Mouse (Mus musculus) gonadal fat pad, adult 2 months (tissue): Measurements from ENCODE around the gene Gm4340. TPM values are rescaled to one million over a fixed set of nuclear protein-coding genes. Genes with fewer than 3 reads are reported as not detected.
"Not testable (repeated sequence)": the region's sequence is repeated elsewhere in the genome, so short reads cannot be mapped to it uniquely, and the experiment has no call there.

ENCODE experiments used
- DNase-seq: peaks from one replicate; pipeline ENCODE4 v3.0.0-alpha.2; 2012; ENCODE audit warnings: low read depth
- polyA plus RNA-seq: library from polyadenylated mRNA; depleted of rRNA; stranded (reverse); fragments of >200 nt; gene quantifications from 2 replicates; pipeline ENCODE4 v1.2.3, GENCODE M21; 2012; rRNA removed

The Gm4340 gene
- not detected in 2 replicates for polyA plus RNA-seq

- not testable (repeated sequence) for DNase-seq
Measured at GRCm38 (mm10) chr10:104193742-104194141, at the start of gene Gm4340. Gene Gm4340, plus strand, starts transcription at chr10:104194042.

- not testable (repeated sequence) for DNase-seq
Measured at GRCm38 (mm10) chr10:104151197-104151596, 42.6 kb upstream of the Gm4340 start, which contains the start of gene Gm6763. Gene Gm6763, plus strand, starts transcription at chr10:104151497.

DNA sequence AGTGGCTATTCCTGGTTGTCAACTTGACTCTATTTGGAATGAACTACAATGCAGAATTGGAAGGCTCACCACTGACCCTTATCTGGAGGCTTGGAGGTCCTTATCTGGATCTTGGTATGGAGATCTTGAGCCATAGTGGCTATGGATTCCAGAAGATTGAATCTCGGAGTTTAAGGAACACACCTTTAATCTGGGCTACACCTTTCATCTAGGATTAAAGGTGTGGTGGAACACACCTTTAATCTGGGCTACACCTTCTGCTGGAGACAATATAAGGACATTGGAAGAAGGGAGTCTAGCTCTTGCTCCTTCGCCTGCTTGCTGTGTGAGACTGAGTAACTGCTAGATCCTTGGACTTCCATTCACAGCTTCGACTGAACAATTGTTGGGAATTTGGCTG lies 34.1 kb upstream of the Gm4340 start, which contains the start of gene Gm8764:
Gm8764 (plus strand) TSS at position 301 of the 400 bp plus-strand sequence.
- not testable (repeated sequence) for DNase-seq

DNA sequence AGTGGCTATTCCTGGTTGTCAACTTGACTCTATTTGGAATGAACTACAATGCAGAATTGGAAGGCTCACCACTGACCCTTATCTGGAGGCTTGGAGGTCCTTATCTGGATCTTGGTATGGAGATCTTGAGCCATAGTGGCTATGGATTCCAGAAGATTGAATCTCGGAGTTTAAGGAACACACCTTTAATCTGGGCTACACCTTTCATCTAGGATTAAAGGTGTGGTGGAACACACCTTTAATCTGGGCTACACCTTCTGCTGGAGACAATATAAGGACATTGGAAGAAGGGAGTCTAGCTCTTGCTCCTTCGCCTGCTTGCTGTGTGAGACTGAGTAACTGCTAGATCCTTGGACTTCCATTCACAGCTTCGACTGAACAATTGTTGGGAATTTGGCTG lies 25.6 kb upstream of the Gm4340 start, which contains the start of gene Gm21304:
Gm21304 (plus strand) TSS at position 301 of the 400 bp plus-strand sequence.
- not testable (repeated sequence) for DNase-seq

DNA sequence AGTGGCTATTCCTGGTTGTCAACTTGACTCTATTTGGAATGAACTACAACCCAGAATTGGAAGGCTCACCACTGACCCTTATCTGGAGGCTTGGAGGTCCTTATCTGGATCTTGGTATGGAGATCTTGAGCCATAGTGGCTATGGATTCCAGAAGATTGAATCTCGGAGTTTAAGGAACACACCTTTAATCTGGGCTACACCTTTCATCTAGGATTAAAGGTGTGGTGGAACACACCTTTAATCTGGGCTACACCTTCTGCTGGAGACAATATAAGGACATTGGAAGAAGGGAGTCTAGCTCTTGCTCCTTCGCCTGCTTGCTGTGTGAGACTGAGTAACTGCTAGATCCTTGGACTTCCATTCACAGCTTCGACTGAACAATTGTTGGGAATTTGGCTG lies 17.1 kb upstream of the Gm4340 start, which contains the start of gene Gm21312:
Gm21312 (plus strand) TSS at position 301 of the 400 bp plus-strand sequence.
- DNase-seq: not testable (repeated sequence)

DNA sequence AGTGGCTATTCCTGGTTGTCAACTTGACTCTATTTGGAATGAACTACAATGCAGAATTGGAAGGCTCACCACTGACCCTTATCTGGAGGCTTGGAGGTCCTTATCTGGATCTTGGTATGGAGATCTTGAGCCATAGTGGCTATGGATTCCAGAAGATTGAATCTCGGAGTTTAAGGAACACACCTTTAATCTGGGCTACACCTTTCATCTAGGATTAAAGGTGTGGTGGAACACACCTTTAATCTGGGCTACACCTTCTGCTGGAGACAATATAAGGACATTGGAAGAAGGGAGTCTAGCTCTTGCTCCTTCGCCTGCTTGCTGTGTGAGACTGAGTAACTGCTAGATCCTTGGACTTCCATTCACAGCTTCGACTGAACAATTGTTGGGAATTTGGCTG lies 8.6 kb upstream of the Gm4340 start, which contains the start of gene Gm20765:
Gm20765 (plus strand) TSS at position 301 of the 400 bp plus-strand sequence.
- not testable (repeated sequence) for DNase-seq

DNA sequence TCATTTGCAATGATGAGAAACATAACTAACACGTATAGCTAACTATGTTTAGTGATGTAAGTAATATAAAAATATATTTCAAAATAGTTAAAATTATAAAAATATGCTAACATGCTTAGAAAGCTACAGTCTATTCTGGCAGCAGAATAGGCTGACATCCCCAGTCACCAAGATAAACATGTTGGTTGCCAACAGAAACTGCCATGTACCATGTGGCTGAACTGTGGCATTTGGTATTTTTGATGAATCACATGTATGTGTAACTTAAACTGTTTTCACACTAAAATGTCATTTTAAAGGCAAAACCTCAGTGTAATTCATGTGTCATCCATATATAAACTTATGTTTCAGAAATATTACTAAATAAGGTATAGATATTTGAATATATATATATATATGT lies 15.8 kb downstream of the Gm4340 start:
- DNase-seq: no peak

DNA sequence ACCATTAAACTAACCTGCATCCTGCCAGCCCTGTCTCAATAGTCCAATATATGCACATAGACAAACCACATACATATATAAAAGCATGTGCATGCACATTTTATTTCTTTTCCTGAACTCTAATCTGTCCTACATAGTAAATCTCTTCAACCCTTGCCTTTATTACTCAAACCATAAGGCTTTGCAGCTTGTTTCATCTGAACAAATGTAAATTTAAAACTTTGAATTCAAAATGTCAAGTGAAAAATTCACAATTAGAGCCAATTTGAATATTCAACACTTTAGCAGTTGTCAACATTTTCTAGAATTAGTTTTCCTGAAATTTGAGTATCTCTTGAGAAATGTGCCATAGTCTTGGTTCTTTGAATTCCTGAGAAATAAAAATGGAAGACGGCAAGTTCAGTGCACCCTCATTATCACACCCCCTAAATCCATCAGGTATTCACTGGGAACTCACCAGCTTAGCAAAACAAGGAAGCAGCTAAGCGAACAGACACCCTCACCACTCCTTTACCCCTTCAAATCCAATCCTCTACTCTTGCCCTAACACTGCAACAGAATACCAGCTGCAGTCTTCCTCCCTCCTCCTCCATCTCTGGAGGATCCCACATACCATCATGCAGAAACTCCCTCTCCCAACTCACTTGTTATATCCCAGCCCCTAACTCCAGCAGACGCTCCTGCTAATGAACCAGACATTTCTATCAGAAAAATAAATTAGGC lies 16.6 kb downstream of the Gm4340 start:
- no peak for DNase-seq

- DNase-seq: no peak
Measured at GRCm38 (mm10) chr10:104214527-104214926, 20.7 kb downstream of the Gm4340 start.

DNA sequence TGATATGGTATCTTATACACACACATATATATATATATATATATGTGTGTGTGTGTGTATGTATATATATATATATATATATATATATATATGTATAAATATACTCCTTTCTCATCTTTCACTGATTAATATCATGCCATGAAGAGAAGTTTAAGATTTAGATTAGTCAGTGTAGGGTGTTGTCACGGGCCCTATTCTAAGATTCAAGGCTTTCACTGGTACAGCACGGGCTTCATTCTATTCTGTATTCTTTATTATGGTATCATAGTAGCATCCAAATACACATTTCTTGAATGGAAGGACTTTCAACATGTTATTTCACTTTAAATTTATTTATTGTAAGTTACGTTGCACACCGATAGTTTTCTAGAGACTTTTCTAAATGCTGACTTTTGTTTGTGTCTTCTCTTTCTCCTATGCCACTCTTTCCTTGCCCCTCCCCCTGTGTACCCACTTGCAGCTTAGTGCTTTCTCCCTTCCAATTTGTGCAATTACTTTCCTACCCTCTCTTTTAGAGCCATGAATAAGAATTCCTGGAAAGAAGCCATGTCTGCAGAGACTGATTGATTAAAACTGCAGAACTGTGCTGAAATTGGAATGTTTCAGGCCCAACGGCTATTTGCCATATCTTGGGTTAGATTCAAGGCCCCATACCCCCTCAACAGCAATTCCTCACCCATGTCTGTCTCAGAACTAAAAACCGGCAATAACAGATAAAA lies 26.6 kb downstream of the Gm4340 start:
- DNase-seq: no peak

Other genes with a start within 250 kb of the Gm4340 start
- not detected in 2 replicates for gene Gm21293, start 51.1 kb upstream of the Gm4340 start, polyA plus RNA-seq
- not detected in 2 replicates for gene Gm6763, start 42.5 kb upstream of the Gm4340 start, polyA plus RNA-seq
- not detected in 2 replicates for gene Gm8764, start 34.0 kb upstream of the Gm4340 start, polyA plus RNA-seq
- not detected in 2 replicates for gene Gm21304, start 25.5 kb upstream of the Gm4340 start, polyA plus RNA-seq
- not detected in 2 replicates for gene Gm21312, start 17.0 kb upstream of the Gm4340 start, polyA plus RNA-seq
- gene Gm20765, start 8.5 kb upstream of the Gm4340 start, polyA plus RNA-seq: not detected in 2 replicates